Mouse (Mus musculus) B cell, adult 67 days (primary cell): ENCODE data around the gene Gm2075. TPM values are rescaled to one million over a fixed set of nuclear protein-coding genes. Genes with fewer than 3 reads are reported as not detected.

Source experiments
- total RNA-seq, 2 experiments: library from RNA; stranded (reverse); gene quantifications; 4 replicates each; pipeline ENCODE4 v1.2.4; 2023

Gene Gm2075
- not detected for total RNA-seq

GRCm38 (mm10) chr12:88011548-88011947 lies at the start of gene Gm2075:
Gm2075 (plus strand) TSS chr12:88011848.

DNA sequence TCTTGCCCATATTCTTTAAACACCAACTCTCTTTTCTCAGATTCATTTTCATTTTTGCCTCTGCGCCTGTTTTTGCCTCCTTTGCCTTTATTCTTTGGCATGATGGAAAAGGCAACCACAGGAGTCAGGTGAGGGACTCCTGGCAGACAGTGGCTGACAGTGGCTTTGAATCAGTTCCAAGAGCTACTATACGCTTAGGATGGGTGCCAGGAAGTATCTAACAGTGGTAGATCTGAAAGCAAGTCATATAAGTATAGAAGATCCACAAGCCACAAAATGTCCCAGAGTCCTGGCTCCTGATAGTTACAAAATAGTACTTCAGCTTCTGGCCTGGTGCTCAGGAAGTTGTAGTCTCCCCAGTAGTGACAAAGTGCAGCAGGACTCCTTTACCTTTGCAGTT lies 7.0 kb downstream of the Gm2075 start, which contains the start of gene Gm6803:
Gene Gm6803 (minus strand): TSS at position 101 of the 400 bp plus-strand sequence.

DNA sequence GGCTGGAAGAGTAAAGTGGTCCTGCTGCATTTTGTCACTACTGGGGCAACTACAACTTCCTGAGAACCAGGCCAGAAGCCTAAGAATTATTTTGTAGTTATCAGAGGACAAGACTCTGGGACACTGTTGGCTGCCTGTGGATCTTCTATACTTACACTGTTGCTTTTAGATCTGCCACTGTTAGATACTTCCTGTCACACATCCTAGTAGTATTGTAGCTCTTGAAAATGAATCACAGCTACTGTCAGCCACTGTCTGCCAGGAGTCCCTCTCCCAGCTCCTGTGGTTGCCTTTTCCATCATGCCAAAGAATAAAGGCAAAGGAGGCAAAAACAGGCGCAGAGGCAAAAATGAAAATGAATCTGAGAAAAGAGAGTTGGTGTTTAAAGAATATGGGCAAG lies 15.1 kb downstream of the Gm2075 start, which contains the start of gene Gm2056:
Gene Gm2056 (plus strand): TSS at position 301 of the 400 bp plus-strand sequence.

Other genes starting within 250 kb of the Gm2075 start
- not detected for gene Gm21319, start 236.1 kb upstream of the Gm2075 start, total RNA-seq
- gene Gm21936, start 216.3 kb upstream of the Gm2075 start, total RNA-seq: not detected
- not detected for gene BB287469, start 195.3 kb upstream of the Gm2075 start, total RNA-seq
- gene Gm2001, start 169.5 kb upstream of the Gm2075 start, total RNA-seq: not detected
- not detected for gene Gm2016, start 137.8 kb upstream of the Gm2075 start, total RNA-seq
- not detected for gene Gm2022, start 116.5 kb upstream of the Gm2075 start, total RNA-seq
- gene Gm2035, start 92.0 kb upstream of the Gm2075 start, total RNA-seq: not detected
- not detected for gene Gm2042, start 57.8 kb upstream of the Gm2075 start, total RNA-seq
- not detected for gene Gm6803, start 6.9 kb downstream of the Gm2075 start, total RNA-seq
- not detected for gene Gm2056, start 15.2 kb downstream of the Gm2075 start, total RNA-seq
- gene Gm16368, start 71.8 kb downstream of the Gm2075 start, total RNA-seq: not detected
- not detected for gene Gm10436, start 170.3 kb downstream of the Gm2075 start, total RNA-seq
- not detected for gene Gm8332, start 238.3 kb downstream of the Gm2075 start, total RNA-seq